Mouse (Mus musculus) gastrocnemius, adult 2 months (tissue): ENCODE measurements around the gene Atm. TPM values are rescaled to one million over a fixed set of nuclear protein-coding genes. Genes with fewer than 3 reads are reported as not detected.

Experiments
- DNase-seq: peaks from one replicate; pipeline ENCODE4 v3.0.0; 2022
- H3K27ac ChIP-seq: fragments of 200-600 bp; 2 replicates; pipeline ENCODE4 v1.8.1; 2022; ENCODE audit warnings: mild to moderate bottlenecking
- H3K4me3 ChIP-seq: fragments of 200-600 bp; 2 replicates; pipeline ENCODE4 v1.8.1; 2022; ENCODE audit warnings: mild to moderate bottlenecking, moderate library complexity
- CTCF ChIP-seq: fragments of 200-600 bp; IDR thresholded peaks from 2 replicates; pipeline ENCODE4 v1.8.1; 2022; ENCODE audit warnings: antibody characterized with exemption, mild to moderate bottlenecking, moderate library complexity
- intact Hi-C: fragments of 180-260 bp; cut with DNase I; formaldehyde crosslinking; loops from one replicate; pipeline ENCODE4 v1.15.1; 2025
- total RNA-seq, 2 experiments: library from RNA; stranded (reverse); gene quantifications; 2 replicates each; pipeline ENCODE4 v1.2.3; 2021

Atm gene
- total RNA-seq, 2 experiments from 2014 or later, result 5.7 to 6.7 TPM

DNA sequence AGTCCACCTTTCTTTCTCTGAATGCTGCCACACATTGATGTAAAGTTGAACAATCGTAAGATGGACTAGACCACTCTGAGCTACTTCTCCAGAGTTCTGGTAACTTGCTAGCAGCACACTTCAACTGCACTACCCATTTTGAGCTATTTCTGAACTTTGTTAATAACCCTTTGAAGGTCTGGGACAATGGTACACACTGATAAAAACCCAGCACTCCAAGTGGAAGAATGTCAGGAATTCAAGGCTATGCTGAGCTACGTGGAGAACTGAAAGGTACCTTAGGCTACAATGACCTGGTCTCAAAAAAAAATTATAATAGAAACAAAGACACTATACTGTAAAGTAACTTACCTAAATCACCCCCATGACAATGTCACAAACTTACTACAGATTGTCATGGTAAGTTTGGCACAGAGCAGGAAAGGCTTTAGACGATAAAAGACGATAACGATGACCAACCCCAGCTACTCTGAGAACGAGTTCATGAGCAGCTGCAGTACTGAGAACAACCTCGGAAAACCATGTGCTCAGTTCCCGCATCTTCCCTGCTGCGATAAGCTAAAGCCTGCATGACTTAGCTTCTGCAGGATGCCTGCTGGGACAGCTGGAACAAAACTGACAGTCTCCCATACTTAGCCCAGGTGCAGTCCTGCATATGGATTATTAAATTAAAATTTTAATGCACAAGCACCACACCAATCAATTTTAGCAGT, 63.6 kb downstream of the Atm start:
- no peak overlapping the region for H3K27ac ChIP-seq
- no peak for DNase-seq
- intact Hi-C loops, result no loop called here
- no peak for TF ChIP-seq CTCF
- no peak overlapping the region for H3K4me3 ChIP-seq

DNA sequence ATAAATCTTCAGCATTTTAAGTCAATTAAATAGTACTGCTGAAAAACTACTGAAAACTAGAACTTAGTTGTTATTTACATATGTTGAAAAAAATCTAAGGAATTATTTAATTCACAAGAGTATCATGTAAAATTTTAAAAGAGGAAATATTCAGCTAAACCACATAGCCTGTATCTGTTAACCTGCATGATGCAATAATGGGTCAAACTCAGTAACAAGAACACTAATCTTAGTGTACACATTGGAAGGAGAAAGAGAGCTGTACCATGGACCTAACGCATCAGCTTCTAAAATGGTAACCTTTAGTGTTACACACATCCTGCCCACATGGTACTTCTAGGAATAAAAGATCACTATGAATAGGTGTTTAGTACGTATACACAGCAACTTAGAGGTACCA, 84.5 kb downstream of the Atm start:
- intact Hi-C loops, result no loop called here
- TF ChIP-seq CTCF, result no peak
- DNase-seq, result no peak
- Histone ChIP-seq H3K27ac (no peak overlapping the region), H3K4me3 (no peak overlapping the region)

DNA sequence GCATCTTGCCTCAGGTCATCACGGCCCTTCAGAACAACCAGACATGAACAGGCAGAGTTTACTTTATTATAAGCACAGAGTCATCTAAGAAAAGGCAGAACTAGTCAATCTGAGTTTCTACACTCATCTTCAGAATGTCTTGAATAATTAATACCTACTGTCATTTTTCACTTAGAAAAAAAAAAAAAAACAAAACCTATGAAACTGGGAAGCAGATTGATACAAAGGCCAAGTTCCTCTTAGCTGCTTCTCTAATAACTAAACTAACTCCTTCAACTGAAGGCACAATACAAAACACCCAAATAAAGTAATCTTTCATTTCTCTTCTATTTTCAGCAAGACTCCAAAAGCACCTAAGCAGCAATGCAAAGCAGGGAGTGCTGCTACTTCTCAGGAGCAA, 85.9 kb downstream of the Atm start:
- no peak overlapping the region for H3K27ac ChIP-seq
- intact Hi-C loops, result no loop called here
- H3K4me3 ChIP-seq, result no peak overlapping the region
- TF ChIP-seq CTCF, result no peak
- DNase-seq, result no peak

DNA sequence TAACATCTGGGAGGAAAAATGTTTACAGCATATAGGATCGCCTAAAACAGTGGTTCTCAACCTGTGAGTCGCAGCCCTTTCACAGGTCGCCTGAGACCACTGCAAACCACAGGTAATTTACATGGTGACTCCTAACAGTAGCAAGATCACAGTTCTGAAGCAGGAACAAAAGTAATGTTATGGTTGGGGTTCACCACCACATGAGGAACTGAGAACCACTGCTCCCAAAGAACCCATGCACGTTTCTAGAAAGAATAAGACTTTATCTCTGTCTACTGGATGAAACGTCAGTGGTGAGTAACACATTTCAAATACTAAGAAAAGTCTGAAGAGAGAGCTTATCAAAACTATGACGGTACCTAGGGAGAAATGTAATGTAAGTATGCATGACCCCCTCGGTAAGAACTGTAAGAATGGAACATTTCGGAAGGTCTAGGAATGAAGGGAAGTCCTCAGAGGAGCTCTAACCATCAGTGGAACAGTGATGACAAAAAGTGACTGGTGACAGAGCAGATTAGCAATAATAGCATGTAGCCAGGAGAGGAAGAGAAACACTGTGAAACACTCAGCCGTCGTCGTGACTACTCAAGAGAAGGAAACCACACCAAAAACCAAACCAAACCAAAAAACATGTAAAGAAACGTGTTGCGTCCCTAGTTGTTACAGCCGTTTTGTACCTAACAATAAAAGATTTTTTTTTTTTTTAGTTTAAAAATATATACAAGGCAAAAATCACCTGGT, 100.5 kb downstream of the Atm start:
- intact Hi-C loops, result no loop called here
- TF ChIP-seq CTCF, result no peak
- DNase-seq, result no peak
- Histone ChIP-seq H3K4me3 (no peak overlapping the region), H3K27ac (no peak overlapping the region)

DNA sequence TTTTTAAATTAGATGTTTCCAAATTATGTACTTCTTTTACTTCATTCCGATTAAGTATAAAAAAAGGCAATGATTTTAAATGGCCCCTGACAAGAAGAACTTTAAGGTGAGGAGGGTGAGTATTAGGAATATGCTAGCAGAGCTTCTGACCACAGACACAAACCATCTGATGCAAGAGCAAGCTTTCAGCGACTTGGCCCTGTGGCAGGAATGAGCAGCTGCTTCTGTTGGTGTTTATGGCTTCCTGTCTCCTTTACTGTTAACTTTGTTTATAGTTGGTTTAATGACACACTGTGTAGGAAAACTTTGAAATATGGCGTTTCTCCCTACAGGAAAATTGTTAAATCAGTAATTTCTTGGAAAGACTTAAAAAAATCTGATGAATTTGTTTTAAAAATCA, 108.9 kb downstream of the Atm start:
- Histone ChIP-seq H3K4me3 (no peak overlapping the region), H3K27ac (no peak overlapping the region)
- no peak for DNase-seq
- intact Hi-C loops, result no loop called here
- no peak for TF ChIP-seq CTCF

DNA sequence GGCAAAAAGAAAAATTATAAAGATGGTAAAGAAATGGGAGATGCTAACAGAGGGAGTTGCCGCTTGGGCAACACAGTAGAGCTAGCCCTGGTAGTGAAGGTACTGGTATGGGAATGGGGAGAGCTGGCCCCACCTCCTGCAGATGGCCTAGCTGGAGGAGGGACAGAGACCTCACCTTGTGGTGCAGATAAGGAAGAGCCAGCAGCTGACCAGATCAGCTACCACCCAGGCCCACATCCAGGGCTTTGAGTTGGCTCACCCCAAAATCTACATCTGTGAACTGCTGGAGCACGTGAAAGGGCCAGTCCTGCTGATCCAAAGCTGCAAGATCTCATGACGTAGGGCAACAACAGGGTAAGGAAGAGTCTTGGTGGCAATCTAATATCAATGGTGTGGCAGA, 109.8 kb downstream of the Atm start:
- Histone ChIP-seq H3K27ac (no peak overlapping the region), H3K4me3 (no peak overlapping the region)
- no peak for TF ChIP-seq CTCF
- no peak for DNase-seq
- intact Hi-C loops, result no loop called here

DNA sequence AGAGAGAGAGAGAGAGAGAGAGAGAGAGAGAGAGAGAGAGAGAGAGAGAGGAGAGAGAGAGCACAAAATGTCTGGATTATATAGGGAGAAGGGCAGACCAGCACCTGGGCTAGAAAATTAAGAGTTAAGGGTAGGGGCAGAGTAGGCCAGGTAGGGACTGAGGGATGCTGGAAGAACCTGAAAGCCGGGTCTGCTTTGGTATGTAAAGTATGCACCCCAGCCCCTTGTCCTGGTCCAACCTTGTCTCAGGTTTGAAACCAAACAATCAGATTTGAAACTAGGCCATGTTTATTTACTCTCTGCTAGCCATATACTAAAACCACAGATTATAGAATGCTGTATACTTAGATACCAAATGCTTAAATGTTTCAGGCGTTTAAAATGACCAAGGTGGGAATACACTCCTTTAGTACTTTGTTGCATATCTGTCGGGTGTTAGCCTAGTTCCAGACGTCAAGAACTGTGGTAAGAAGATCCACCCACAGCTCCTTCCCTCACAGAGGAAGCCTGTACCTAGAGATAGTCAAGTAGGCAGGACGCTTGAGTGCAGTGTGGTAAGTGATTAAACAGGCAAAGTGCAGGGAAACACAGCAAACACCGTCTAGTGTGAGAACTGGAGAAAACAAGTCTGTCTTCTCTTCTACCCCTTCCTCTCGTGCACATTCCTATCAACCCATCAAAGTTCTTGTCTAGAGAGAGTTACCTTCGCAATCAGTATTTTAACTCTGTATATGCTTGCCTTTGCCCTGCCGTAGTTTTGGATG, 114.2 kb downstream of the Atm start:
- intact Hi-C loops, result no loop called here
- Histone ChIP-seq H3K27ac (no peak overlapping the region), H3K4me3 (no peak overlapping the region)
- DNase-seq, result no peak
- no peak for TF ChIP-seq CTCF

DNA sequence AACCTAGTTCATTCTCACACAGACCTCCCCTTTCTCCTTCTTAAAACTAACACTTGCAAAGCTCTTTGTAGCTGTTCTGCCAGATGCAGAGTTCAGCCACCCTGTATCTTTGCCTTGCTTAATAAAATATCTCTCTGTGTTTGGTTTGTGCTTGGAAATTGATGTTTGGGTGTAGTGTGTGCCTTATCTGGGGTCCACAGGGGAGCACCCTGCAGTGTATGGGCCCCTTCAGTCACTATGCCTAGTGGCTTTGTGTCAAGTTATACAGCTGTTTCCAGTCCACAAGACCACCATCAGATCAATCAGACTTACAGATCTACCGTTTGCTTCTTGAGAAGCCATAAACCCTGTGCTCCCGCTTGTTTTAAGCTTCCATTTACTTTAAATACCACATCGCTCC, 127.1 kb downstream of the Atm start:
- H3K27ac ChIP-seq, result no peak overlapping the region
- intact Hi-C loops, result no loop called here
- no peak for DNase-seq
- H3K4me3 ChIP-seq, result no peak overlapping the region
- TF ChIP-seq CTCF, result no peak

DNA sequence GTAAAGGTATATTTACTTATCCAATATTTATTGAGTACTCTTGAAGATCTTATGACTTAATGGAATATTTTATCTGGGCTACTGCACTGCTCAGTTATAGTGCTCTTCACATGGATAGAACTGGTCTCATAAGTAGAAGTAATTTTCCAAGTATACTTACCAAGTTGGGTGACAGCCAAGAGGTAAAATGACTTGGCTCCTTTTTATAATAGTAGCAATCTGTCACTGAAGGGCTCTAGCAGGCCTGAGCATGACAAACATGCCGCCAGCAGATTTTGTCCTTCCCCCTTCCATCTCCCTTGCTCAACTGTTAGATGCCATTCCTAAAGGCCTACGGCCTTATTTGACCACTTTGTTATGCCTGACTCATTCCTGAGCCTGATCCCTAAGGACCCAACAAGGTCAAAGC, 127.6 kb downstream of the Atm start:
- intact Hi-C loops, result no loop called here
- no peak overlapping the region for H3K4me3 ChIP-seq
- H3K27ac ChIP-seq, result no peak overlapping the region
- no peak for TF ChIP-seq CTCF
- DNase-seq, result no peak

DNA sequence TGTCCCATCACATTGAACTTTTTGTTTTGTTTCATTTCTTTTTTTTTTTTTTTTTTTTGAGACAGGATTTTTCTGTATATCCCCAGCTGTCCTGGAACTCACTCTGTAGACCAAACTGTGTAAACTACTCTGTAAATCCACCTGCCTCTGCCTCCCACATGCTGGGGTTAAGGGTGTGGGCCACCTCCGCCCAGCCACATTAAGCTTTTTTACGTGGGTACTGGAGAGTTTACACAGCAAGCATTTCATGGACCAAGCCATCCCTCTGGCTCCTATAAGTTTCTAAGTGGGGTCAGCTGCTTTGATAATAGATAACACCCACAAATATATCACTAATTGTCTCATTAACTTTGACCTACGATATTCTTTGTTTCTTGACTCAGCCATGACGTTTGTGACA, 128.0 kb downstream of the Atm start:
- intact Hi-C loops, result no loop called here
- H3K4me3 ChIP-seq, result no peak overlapping the region
- DNase-seq, result no peak
- no peak for TF ChIP-seq CTCF
- H3K27ac ChIP-seq, result no peak overlapping the region

DNA sequence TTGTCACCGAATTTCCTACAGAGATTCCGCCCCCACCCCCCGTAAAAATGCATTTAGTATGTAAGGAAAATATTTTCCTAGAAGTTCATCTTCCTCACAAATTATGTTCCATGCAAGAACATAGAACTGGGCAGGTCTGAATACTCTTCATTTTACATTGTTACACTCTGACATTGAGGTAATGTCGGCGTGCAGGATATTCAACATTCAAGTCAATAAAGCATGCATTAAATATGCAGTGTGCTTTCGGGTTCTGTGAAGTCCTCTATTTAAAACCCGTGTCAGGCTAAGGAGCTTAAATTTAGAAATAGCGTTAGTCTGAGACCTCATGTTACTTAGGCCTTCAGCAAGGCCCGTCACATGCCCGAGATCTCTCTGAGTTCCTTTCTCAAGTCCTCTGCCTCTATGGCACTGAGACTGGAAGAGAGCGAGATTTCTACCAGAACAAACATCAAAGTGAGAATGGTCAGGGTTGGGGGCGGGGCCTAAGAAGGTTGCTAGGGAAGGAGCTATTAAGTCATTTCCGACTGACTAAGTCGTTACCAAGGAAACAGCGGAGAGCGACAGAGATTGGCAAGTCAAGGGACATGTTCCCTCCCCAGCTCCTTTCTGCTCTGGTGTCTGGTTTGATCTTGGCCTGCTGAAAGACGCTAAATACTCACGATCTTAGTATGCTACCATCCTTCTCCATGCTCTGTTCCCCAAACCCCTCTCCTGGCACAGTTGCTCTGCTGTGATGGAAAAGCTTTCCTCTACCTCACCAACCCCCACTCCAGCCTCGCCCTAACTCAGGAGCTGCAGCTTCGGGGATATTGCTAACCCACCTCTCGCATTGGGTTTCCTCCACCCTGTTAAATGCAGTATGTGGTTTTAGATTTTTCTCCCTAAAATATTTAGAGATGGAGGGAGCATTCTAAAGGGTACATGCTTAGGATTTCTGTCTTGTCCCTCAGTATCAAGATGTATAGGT, 131.5 kb downstream of the Atm start:
- H3K27ac ChIP-seq, result peak overlapping the region; percentile 38
- H3K4me3 ChIP-seq, result peak overlapping the region; percentile 60
- peak; percentile 67 for DNase-seq
- no peak for TF ChIP-seq CTCF
- intact Hi-C loops, result no loop called here

DNA sequence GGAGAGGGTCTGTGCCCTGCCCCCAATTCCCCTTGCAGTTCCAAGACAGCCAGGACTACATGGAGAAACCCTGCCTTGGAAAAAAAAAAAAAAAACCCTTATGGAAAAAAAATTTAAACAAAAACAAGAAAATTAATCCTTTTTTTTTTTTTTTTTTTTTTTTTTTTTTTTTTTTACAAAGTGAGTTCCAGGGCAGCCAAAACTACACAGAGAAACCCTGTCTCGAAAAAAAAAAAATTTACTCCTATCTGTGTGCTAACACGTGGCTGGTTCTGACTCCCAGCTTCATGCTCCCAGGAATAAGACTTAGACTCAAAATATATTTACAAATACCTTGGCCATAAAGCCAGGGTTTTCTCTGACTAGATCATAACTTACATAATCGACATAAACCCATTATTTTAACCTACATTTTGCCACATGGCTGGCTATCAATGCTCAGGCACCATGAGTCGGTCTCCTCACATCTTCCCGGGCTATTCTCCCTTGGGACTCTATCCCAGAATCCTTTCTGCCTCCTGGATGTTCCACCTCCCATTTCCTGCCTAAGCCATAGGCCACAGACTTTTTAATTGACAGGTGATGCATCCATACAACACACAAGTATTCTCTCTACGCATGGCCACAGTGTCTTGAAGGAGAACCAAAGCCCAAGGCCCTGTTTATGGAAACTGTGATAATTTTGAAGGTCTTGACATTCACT, 132.3 kb downstream of the Atm start:
- Histone ChIP-seq H3K4me3 (no peak overlapping the region), H3K27ac (no peak overlapping the region)
- no peak for TF ChIP-seq CTCF
- intact Hi-C loops, result no loop called here
- no peak for DNase-seq
